Mouse (Mus musculus): ENCODE measurements around the gene Bcl7b. TPM values are rescaled to one million over a fixed set of nuclear protein-coding genes. Genes with fewer than 3 reads are reported as not detected.

The Bcl7b gene
- polyA plus RNA-seq (2021) = 43.5 TPM

DNA sequence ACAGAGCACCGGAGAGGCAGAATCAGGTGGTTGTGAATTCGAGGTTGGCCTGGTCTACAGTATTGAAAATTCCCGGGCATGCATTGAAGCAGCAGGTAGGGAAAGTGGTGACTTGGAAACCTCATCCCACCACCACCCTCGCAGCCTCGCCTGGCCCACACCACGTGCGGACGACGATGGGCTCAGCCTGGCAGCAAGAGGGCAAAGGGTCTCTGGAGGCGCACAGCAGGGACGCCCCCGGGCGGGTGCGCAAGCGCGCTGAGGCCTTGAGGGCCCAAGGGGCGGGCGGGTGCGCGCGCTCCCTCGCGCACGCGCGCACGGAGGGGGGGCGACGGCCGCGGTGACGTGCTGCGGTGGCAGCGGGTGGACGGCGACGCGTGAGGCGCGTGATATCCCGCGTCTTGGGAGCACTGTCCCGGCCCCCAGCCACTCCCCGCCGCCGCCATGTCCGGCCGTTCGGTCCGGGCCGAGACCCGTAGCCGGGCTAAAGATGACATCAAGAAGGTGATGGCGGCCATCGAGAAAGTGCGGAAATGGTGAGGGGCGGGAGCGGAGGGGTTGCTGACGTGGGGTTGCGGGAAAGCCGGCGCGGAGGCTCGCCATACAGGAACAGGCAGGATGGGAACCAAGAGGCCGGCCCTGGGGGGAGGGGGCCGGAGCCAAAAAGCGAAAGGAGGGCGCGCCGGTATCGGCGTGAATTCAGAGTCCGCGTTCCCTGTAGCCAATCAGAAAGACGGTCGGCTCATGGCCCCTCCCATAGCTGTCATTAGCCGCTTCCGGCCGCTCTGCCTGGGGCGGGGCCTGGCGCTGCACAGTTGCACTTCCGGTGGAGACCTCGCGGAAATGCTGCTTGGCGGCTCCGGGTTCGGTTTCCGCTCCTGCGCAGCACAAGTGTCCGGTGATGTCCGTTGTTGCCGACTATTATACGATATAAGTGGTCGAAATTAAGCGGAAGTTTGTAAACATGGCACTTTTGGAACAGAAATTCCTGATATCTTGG, at the start of gene Bcl7b:
Gene Bcl7b, plus strand, starts transcription at position 221 of the 1,000 bp plus-strand sequence.
- POLR2A ChIA-PET = interaction anchor here (1.4 to 1.6 kb wide), 2 partner anchors 16 to 19 kb away, joined by 4 read pairs; partner anchors contain the start of gene Tbl2
- CTCF ChIA-PET = no interaction called here
- no peak for TF ChIP-seq CTCF (IDR thresholded peaks at IDR 0.05)
- peak; percentile 88 for DNase-seq (ENCODE audit: low read depth, low spot score)
- ATAC-seq = peak; percentile 91
- no peaks in the 10 kb centered on the region for H3K27me3 ChIP-seq
- in situ Hi-C loops (cut with MboI; ENCODE audit: low pct_unique_long_range_greater_than_20kb) = loop anchor here (10.0 kb wide), 1 partner anchor 154 kb away; no protein-coding TSS in a partner anchor

DNA sequence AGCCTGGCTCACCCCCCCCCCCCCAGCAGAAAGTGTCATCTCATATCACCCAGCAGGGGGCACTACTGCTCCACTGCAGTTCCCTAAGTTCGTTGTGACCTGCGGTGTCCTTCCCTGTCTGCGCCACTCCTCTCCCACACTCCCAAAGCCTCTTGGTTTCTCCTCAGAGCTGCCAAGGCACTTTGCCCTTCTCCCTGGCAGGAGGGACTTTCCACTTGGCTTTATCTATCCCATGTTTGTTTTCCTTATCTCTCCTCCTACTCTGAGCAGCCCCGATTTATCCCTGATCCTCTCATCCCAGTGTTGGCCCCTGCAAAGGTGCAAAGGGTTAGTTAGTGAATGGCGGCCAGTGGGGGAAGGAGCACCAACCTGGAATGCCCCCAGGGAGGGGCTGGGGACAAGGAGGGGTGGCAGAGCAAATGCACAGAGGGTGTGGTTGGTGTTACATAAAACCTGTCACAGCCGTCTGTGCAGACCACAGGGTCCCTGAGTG, 49.4 kb upstream of the Bcl7b start:
- DNase-seq (ENCODE audit: low read depth, low spot score) (no peak), ATAC-seq (peak; percentile 31)
- peak; percentile 66 for TF ChIP-seq CTCF (IDR thresholded peaks at IDR 0.05)
- ChIA-PET CTCF (interaction anchor here (0.6 to 1.7 kb wide), 13 partner anchors 9 to 170 kb away, joined by 3 to 7 read pairs (median 3); no protein-coding TSS in a partner anchor), POLR2A (interaction anchor here (0.5 to 1.1 kb wide), 4 partner anchors 29 to 74 kb away, joined by 3 to 5 read pairs (median 4); partner anchors contain the start of gene Vps37d)
- in situ Hi-C loops (cut with MboI; ENCODE audit: low pct_unique_long_range_greater_than_20kb) = loop anchor here (5.0 kb wide), 2 partner anchors 74 to 169 kb away; no protein-coding TSS in a partner anchor
- H3K27me3 ChIP-seq = peaks cover 3% of the 10 kb centered on the region

DNA sequence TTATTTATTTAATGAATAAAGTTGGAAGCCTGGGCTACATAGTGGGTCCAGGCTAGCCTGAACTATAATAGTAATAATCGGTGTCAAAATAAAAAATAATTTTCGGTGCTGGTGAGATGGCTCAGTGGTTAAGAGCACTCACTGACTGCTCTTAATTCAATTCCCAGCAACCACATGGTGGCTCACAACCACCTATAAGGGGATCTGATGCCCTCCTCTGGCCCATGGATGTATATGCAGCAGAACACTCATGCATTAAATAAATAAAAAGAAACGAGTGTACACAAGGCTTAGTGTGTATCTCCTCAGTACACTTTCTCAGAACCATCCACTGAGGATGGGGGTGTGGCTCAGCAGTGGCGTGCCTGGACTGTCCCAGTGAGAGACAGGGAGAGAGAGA, 47.3 kb upstream of the Bcl7b start:
- TF ChIP-seq CTCF (IDR thresholded peaks at IDR 0.05) = no peak
- POLR2A ChIA-PET = no interaction called here
- DNase-seq (ENCODE audit: low read depth, low spot score) = no peak
- peaks cover 7% of the 10 kb centered on the region for H3K27me3 ChIP-seq
- in situ Hi-C loops (cut with MboI; ENCODE audit: low pct_unique_long_range_greater_than_20kb) = no loop called here
- CTCF ChIA-PET = no interaction called here
- no peak for ATAC-seq

DNA sequence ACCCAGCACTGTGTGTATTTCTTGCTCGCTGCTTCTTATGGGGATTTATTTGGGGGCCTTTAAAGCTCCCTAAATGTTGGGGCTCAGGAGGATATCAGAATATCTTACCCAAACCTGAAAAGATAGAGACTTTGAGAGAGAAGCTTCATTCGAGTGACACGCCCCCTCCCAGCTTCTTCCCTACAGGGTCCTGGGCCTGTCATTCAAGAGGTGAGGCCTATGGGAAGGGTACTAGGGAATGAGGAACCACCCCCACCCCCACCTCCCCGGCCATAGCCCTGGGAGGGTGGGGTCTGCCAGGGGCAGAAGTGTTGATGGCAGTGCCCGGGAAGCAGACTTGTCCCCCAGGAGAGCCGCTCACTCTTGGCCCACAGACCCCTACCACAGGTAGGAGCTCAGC, 42.0 kb upstream of the Bcl7b start:
- ChIA-PET CTCF (no interaction called here), POLR2A (interaction anchor here (0.5 kb wide), 1 partner anchor 63 kb away, joined by 3 read pairs; no protein-coding TSS in a partner anchor)
- no peak for TF ChIP-seq CTCF (IDR thresholded peaks at IDR 0.05)
- ATAC-seq = no peak
- peaks cover 14% of the 10 kb centered on the region for H3K27me3 ChIP-seq
- DNase-seq (ENCODE audit: low read depth, low spot score) = no peak
- in situ Hi-C loops (cut with MboI; ENCODE audit: low pct_unique_long_range_greater_than_20kb) = no loop called here

GRCm38 (mm10) chr5:135127669-135128068, 40.4 kb upstream of the Bcl7b start:
- CTCF ChIA-PET = no interaction called here
- POLR2A ChIA-PET = no interaction called here
- in situ Hi-C loops (cut with MboI; ENCODE audit: low pct_unique_long_range_greater_than_20kb) = no loop called here
- ATAC-seq = no peak
- no peak for TF ChIP-seq CTCF (IDR thresholded peaks at IDR 0.05)
- peaks cover 17% of the 10 kb centered on the region for H3K27me3 ChIP-seq
- no peak for DNase-seq (ENCODE audit: low read depth, low spot score)

- ChIA-PET CTCF (no interaction called here), POLR2A (no interaction called here)
Measured at GRCm38 (mm10) chr5:135129747-135130146, 38.3 kb upstream of the Bcl7b start.

GRCm38 (mm10) chr5:135133736-135134405, 34.2 kb upstream of the Bcl7b start:
- ChIA-PET POLR2A (interaction anchor here (0.5 kb wide), 1 partner anchor 85 kb away, joined by 3 read pairs; no protein-coding TSS in a partner anchor), CTCF (no interaction called here)
- in situ Hi-C loops (cut with MboI; ENCODE audit: low pct_unique_long_range_greater_than_20kb) = no loop called here
- DNase-seq (ENCODE audit: low read depth, low spot score) (no peak), ATAC-seq (no peak)
- no peak for TF ChIP-seq CTCF (IDR thresholded peaks at IDR 0.05)
- peaks cover 24% of the 10 kb centered on the region for H3K27me3 ChIP-seq

More at GRCm38 (mm10) chr5:135129747-135130146, 38.3 kb upstream of the Bcl7b start:
- DNase-seq (ENCODE audit: low read depth, low spot score) = no peak
- no peak for TF ChIP-seq CTCF (IDR thresholded peaks at IDR 0.05)
- in situ Hi-C loops (cut with MboI; ENCODE audit: low pct_unique_long_range_greater_than_20kb) = no loop called here
- no peak for ATAC-seq
- peaks cover 11% of the 10 kb centered on the region for H3K27me3 ChIP-seq

- in situ Hi-C loops (cut with MboI; ENCODE audit: low pct_unique_long_range_greater_than_20kb) = no loop called here
- H3K27me3 ChIP-seq = peaks cover 23% of the 10 kb centered on the region
- CTCF ChIA-PET = no interaction called here
- POLR2A ChIA-PET = interaction anchor here (0.5 kb wide), 1 partner anchor 86 kb away, joined by 3 read pairs; no protein-coding TSS in a partner anchor
- DNase-seq (ENCODE audit: low read depth, low spot score) (no peak), ATAC-seq (no peak)
- TF ChIP-seq CTCF (IDR thresholded peaks at IDR 0.05) = no peak
Measured at GRCm38 (mm10) chr5:135134534-135134933, 33.5 kb upstream of the Bcl7b start.

- ATAC-seq (no peak), DNase-seq (ENCODE audit: low read depth, low spot score) (no peak)
- H3K27me3 ChIP-seq = peaks cover 29% of the 10 kb centered on the region
- ChIA-PET CTCF (interaction anchor here (2.2 kb wide), 1 partner anchor 21 kb away, joined by 6 read pairs; no protein-coding TSS in a partner anchor), POLR2A (no interaction called here)
- TF ChIP-seq CTCF (IDR thresholded peaks at IDR 0.05) = no peak
- in situ Hi-C loops (cut with MboI; ENCODE audit: low pct_unique_long_range_greater_than_20kb) = no loop called here
Measured at GRCm38 (mm10) chr5:135139881-135140280, 28.2 kb upstream of the Bcl7b start.

DNA sequence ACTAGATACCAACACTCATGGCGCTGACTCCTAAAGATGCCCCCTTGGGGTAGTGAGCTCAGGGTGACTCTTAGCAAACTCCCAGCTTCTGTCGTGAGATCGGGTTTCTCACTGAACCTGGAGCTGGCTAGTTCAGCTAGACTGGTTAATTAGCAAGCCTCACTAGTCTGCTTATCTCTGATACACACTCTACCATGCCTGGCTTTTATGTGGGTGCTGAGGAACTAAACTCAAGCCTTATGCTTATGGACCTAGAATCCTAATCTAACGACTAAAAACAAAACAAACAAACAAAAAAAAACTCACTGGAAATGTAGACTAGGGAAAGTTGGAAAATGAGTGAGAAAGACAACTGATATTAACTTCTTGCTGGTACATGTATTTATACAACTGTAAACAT, 23.6 kb upstream of the Bcl7b start:
- no peak for ATAC-seq
- in situ Hi-C loops (cut with MboI; ENCODE audit: low pct_unique_long_range_greater_than_20kb) = no loop called here
- no peak for DNase-seq (ENCODE audit: low read depth, low spot score)
- POLR2A ChIA-PET = no interaction called here
- no peak for TF ChIP-seq CTCF (IDR thresholded peaks at IDR 0.05)
- peaks cover 12% of the 10 kb centered on the region for H3K27me3 ChIP-seq
- CTCF ChIA-PET = interaction anchor here (1.0 kb wide), 1 partner anchor 26 kb away, joined by 4 read pairs; no protein-coding TSS in a partner anchor

Measured in Patski (cell line).